Mouse (Mus musculus) midbrain, embryonic 15.5 days (tissue): Measurements from ENCODE around the gene Sp4. TPM values are rescaled to one million over a fixed set of nuclear protein-coding genes. Genes with fewer than 3 reads are reported as not detected.

Experiments used
- polyA plus RNA-seq: library from polyadenylated mRNA; unstranded; fragments of >200 nt; fragmentation: Nextera tagmentation; extraction: Ambion mirVana; gene quantifications from 2 replicates; pipeline ENCODE4 v1.2.1, GENCODE M21; 2015

Gene Sp4
- polyA plus RNA-seq, 1 experiment from 2014 or later: 25.6 TPM

Other genes with a start within 250 kb of the Sp4 start
- 0.10 and 0.11 TPM in 2 replicates for gene Dnah11, start 102.4 kb downstream of the Sp4 start, polyA plus RNA-seq